Mouse (Mus musculus): Measurements from ENCODE around the gene Slc6a6.
A peak's percentile ranks its signal among the peaks of the same experiment; 100 is the strongest.

Slc6a6 gene

DNA sequence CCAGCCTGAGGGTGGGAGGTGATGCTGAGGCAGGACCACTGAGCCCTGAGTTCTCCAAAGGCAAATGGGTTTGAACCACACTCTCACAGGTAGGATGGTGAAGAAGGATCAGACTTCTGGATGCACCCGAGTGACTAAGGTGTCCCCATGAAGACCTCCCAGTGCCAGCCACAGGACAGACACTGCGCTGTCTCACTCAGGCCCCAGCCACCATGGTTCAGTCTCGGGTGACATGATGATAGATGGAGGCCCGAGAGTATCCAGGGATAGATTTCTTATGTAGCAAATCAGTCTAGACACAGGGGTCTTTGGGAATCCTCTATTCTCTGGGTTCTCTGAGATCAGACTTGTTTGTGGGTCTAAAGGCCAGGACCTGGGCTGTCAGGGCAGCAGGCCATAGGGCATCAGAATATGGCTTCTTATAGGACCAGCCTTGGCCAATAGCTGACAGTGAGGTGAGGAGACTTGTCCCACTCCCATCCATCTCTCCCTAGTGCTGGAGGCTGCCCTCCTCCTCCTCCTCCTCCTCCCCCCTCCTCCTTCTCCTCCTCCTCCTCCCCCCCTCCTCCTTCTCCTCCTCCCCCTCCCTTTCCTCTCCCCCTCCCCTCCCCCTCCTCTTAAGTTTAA is 36.8 kb downstream of the Slc6a6 start:
- no peak for DNase-seq (ENCODE audit: low spot score)

DNA sequence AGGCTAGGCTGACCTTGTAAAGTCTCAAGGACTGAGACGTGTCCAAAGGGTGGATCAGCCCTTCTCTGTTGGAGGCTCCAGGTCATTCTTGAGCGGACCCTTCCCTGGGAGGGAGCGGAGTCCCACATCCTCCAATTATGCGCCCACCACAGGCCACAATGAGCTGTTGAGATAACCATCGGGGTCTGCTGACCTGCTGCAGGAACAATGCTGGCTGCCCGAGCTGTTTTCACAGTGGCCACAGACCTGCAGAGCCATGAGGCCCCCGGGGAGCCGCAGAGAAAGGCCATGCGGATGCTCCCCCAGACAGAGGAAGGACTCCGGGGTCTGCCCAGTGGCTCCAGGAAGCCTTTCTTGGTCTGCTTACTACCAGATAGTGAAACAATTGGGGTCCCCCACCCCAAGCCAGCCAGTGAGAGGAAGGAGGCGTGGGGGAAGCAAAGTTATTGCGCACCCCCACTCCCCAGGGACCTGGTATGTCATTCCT is 37.4 kb downstream of the Slc6a6 start:
- DNase-seq (ENCODE audit: low spot score) = no peak

DNA sequence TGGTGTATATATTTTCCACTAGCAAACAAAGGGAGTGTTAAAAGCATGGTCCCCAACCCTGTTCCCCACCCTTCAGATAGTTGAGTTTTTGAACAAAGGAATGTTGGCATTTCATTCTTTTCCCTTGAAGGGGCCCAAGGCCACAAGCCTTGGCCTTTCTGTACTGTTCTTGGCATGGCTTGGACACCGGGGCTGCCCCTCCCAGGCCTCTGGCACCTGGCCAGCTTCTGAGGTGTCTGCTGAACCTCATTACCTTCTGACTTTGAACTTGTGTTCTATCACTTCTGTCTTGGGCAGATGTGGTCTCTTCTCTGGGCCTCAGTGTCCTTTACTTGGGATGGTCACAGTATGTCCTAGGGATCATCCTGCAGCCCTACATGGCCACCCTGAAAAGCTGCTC is 43.5 kb downstream of the Slc6a6 start:
- DNase-seq (ENCODE audit: low spot score) = no peak

DNA sequence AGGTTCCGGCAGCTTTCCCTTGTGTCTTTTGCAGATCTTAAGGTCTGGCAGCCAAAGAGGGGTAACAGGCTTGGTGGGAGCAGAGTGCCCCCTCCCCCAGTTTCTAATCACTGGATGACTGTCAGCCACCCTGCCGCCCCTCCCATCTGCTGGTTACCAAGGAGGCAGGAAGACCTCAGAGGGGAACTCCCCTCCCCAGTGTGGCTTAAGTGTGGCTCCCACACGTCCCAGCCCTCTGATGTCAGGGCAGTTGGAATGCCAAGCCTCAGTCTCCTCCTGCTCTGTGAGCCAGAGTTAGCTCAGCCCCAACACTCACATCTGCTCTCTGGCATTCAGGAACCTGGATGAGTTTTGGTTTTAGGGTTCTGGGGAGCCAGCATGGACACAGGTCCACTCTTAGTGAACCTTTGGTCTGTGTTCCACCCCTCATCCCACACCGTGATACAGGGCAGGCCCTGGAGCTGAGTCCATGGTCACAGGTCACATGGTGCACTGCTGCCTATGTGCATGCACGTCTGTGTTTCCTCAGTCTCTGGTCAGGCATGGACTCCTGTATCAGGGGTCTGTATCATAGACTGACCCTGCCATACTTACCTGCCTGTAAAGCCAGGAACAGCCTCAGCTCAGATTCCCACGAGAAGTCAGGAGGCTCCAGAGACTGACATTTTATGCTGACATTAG is 45.2 kb downstream of the Slc6a6 start:
- no peak for DNase-seq (ENCODE audit: low spot score)

DNA sequence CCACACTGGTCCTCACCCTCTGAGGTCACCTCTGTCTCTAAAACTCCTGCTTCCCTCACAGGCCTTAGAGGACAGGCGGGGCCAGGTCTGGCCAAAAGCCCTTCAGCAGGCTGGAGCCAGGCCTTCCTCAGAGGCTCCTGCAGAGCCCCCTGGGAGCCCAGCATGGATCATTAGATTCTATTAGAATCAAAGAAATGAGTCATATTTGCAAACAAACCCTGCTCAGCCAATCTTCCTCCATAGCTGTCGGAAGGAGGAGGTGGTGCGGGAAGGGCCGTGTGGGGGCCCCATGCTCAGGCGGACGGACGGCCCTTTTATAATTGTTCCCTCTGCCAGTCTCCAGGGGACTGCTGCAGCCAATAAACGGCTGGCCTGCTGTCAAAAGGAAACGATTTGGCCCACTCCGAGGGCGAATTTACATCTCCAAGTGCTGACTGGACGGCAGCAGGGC is 45.8 kb downstream of the Slc6a6 start:
- DNase-seq (ENCODE audit: low spot score) = peak; percentile 65

DNA sequence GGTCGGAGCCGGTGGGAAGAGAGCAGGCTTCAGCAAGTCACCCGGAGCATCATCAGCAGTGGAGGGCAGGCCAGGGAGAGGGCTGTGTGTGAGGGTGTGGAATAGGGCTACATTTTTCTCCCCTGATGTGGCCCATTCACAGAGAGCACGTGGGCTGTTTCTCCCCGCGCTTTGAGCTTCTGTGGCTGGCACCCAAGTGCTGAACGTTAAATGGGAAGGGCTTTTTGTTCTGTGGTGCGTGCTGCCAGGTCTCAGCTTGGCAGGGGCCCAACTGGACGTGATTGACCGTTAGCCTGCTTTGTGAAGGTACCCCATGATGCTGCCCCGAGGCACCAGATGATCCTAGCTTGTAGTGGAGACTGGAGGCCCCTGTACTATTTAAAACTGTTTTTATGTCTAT is 48.3 kb downstream of the Slc6a6 start:
- DNase-seq (ENCODE audit: low spot score) = no peak

DNA sequence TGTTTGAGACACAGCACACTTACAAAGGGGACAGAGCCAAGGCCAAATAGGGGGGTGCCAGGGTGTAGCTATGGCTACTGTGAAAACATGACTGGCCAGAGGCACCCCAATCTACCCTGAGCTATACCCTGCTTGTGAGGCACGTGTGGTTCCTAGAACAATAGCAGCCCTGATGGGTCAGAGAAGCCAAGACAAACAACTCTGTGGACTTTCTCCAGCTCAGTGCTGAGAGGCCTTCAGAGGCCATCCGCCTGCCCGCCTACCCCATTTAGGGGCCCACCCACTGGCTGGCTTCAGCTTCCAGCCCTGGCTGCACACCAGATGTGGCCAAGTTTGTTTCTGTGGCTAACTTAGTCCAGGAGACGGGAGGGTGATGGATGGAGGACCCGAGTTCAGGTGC is 52.6 kb downstream of the Slc6a6 start:
- no peak for DNase-seq (ENCODE audit: low spot score)

DNA sequence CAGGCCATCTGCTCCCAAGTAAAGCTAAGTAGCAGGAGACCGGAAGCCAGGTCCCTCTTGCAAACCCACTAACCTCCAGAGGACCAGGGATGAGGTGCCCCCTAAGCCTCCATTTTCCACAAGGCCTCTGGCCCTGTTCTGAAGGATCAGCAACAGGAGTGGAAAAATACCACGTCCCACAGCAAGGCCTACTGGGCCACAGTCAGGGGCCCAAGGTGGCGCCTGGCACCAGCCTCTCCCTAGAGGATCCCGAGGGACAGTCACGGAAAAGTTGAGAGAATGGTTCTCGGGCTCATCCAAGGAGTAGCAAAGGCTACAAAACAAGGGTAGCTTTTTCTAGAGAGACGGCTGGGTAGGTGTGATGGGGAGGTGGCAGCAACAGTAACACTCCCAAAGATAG is 53.6 kb downstream of the Slc6a6 start:
- no peak for DNase-seq (ENCODE audit: low spot score)

DNA sequence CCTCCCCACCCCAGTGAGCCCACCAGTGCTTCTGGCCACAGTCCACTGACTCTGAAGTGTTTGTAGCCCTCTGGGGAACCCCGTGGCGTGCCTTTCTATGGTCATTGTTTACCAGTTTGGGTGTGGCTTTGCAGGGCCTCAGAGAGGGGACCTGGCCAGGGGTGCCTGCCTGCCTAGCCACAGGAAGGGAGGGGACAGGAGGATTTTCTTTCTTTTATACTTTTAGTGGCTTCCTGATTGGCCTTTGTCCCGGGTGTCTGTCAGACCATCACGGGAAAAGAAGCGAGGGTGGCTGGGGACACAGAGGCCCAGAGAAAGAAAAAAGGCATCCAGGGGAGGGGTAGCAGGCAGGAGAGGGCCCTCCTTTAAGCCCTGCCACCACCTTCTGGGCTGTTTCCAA is 54.2 kb downstream of the Slc6a6 start:
- DNase-seq (ENCODE audit: low spot score) = no peak

DNA sequence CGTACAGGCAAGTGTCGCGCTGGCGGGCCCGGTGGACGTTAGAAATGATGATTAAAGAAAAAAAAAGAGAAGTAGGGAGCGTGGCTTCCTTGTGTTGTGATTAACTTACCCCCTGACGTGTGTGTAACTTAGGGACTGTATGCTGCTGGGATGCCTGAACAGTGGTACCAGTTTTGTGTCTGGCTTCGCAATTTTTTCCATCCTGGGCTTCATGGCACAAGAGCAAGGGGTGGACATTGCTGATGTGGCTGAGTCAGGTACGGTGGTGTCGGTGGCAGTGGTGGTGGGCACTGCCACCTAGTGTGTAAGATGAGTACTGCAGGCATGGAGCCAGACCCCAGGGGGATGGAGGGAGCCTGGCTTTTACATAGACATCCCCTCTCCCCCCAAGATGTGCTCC is 57.2 kb downstream of the Slc6a6 start:
- DNase-seq (ENCODE audit: low spot score) = peak; percentile 52

DNA sequence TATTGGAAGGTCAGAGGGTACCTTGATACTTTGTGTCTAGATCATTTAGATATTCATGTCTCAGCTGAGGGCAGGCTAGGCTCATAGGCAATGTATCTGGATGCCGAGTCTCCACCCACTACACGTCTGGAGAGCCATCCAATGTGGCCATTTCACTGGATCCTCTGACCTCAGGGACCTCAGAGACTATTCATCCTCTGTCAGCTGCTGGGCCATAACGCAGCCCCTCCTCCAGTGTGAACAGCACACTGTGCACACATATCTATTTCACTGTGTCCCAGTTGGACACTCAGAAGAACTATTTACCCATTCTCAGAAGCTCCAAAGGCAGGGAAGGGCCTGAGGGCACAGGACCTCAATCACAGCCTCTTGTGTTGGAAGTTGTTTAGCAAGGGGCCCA is 58.6 kb downstream of the Slc6a6 start:
- DNase-seq (ENCODE audit: low spot score) = no peak

DNA sequence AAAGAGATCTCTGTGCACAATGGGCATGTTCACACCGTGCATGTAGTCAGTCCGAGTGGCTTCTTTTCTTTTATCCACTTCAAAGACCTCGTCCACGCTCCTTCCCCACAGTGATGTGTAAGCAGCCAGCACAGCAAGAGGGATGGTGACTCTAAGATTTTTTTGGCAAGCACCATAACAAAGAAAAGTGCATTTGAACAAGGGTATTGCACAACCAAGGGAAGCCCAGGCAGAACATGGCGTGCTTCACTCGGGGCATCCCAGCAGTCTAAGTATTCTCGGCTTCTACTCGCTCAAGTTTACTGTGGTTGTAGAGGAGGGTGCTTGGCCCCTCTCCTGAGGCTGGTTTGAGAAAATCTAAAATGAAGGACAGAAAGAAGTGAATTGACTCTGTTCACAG is 59.1 kb downstream of the Slc6a6 start:
- no peak for DNase-seq (ENCODE audit: low spot score)

DNA sequence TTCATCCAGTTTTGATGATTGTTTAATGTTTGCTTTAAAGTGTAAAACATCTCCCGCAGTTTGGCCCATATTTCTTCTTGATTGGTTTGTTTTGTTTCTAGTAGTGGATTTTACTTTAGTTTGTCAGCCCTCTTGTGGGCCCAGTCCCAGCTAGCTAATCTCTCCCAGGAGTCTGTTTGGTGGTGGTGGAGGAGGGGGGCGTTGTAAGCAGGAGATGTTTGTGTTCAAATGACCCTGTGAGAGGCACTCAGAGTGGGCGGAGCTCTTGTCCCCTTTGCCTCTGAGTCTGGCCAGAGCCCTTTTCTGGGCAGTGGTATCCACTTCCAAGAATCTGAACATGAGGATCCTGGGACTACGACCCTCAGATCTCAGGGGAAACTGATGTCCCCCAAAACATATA is 60.0 kb downstream of the Slc6a6 start:
- no peak for DNase-seq (ENCODE audit: low spot score)

DNA sequence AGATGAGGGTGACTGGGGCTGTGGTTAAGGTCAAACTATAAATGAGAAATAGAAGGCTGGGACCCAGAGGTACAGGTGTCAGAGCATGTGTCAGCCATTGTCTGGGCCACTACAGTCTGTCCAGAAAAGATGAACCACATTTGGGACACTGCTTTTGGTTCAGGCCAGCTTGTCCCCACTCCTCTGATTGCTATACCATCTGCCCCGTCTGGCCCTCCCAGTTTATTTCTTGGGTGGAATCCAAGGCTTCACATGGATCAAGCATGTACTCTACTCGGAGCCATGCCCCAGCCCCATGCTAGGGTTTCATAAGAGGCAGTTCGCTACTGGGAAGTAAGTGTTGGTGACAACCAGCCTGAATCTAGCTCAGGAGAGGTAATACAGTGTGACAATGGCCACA is 61.4 kb downstream of the Slc6a6 start:
- no peak for DNase-seq (ENCODE audit: low spot score)

DNA sequence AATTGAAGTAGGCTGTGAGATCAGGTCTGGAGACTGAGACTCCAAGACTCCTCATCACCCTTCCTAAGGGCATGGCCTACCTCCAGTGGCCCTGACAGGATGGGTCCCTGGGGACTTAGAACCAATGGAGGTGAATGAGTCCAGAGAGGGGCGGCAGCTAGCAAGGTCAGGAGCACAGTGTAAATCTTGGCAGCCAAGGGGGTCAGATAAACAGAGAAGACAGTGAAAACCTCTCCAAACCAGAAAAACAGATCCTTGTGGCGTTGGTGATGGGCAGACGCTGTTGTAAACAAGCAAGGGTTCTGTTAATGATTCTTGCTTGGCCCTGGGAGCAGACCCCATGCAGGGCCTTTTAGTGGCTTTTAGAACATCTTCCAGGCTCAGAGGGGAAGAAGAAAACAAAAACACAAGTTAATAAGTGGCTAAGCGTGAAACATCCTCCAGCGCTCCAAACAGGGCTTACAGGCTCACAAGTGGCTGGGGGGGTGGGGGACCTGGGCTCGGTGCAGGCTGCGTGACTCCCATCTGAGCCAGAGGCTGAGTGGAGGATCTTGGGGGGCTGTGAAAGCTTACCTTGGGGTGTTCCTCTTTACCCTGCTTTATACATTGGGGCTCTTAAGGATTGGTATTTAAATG is 62.2 kb downstream of the Slc6a6 start:
- DNase-seq (ENCODE audit: low spot score) = no peak

DNA sequence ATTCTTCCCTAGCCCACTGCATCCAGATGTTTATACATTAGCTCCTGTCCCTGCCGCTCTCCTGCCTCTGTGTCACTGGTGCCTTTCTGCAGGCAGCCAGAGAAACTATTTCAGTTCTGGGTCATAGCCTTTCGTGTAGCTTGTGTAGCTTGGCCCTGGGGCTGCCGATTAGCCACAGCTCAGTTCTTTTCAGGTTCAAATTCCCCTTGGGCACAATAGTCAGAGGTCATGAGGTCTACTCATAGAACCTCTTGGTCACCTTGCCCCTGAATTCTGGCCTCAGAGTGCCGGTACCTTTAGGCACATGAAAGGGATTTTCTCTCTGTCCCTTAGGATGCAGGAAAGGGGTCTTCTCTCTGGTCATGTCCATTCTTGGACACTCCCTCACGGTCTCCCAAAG is 62.9 kb downstream of the Slc6a6 start:
- DNase-seq (ENCODE audit: low spot score) = no peak

DNA sequence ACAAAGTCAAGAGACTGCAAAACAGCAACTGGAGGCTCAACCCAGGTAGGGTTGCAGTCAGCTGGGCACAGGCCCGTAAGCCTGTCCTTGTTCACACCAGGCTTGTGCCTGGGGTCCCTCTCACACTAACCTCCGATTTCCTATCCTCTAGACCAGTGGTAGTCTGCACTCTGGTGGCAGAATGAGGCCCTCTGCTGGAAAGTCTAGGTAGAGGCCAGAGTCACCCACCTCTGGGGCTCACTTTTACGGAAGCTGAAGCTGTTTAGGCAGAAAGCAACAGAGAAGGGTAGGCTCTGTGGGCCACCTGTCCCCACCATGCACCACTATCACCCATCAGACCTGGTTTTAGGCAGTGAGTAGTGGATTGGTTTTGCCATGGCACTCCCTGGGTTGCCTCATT is 67.1 kb downstream of the Slc6a6 start:
- peak; percentile 42 for DNase-seq (ENCODE audit: low spot score)

DNA sequence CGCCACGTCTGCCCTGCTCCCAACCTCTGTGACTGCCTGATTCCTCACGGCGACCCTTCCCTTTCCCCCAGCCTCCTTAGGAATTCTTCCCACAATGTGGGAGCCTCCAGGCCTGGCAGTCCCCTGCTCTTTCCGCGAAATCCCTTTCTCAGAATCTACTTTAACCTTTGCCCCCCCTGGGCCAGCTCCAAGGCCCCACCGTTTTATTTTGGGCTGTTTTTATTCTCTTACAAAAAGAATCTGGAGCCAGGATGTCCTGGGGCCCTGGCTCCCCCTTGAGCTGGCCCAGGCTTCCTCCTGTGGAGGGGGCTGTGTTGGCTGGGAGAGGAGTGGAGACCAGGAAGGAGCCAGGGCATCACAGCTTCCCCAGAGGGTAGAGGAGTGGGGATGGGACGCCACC is 69.0 kb downstream of the Slc6a6 start:
- no peak for DNase-seq (ENCODE audit: low spot score)

DNA sequence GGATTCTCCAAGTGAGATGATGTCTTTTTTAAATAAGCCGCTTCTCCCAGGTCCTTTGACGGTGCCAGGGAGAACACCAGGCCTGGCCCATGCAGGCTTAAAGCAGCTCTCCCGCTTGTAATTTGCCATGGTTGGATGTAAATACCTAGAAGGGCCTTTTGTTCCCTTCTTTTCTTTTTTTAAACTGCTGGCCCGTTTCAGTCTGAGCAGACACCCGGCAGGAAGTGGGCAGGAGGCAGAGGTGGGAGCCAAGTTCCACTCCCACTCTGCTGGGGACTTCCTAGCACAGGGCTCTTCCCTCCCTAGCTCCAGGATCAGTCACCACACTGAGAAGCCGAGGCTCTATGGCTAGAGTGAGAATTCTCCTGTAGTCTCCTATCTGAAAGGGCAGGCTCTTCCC is 70.2 kb downstream of the Slc6a6 start:
- peak; percentile 42 for DNase-seq (ENCODE audit: low spot score)

DNA sequence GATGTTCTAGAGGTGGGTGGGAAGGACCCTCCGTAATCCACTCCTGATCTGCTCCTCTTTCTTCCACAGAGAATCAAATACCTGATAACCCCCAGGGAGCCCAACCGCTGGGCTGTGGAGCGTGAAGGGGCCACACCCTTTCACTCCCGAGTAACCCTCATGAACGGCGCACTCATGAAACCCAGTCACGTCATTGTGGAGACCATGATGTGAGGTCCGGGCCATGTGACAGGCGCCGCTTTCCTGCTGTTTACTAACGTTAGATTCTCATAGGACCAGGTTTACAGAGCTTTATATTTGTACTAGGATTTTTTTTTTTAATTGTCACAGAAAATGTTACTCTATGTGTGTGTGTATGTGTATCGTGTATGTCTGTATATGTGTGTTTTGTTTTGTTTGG is 71.0 kb downstream of the Slc6a6 start:
- DNase-seq (ENCODE audit: low spot score) = no peak

DNA sequence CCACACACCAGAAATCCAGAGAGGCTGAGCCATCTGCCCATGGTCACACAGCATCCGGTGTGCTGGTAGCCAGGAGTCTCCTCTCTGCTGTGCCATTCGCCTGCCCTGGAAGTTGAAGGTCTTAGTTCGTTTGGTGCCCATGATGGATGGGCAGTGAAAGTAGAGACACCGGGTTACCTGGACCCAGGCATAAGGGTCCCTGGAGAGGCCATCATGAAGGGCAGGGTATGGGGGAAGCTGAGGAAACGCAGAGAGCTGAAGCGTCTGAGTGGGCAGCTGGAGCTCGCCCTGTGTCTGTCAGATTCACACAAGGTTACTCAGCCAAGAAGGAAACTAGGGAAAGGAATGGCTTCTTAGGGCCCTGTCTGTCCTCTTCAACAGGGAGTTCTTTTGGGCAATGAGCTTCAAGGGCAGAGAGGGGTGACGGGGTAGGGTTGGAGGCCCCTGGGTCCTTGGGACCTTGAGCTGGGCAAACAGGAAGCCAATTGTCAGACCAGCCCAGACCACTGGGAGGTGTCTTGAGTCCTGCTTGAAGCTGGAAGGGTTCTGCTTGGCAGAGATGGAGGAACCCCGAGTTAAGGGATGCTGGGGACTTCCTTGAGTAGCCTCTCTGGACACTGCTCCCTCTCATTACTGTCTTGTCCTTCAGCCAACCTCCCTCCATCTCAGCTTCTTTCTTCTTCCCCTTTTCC is 78.3 kb downstream of the Slc6a6 start:
- DNase-seq (ENCODE audit: low spot score) = no peak

DNA sequence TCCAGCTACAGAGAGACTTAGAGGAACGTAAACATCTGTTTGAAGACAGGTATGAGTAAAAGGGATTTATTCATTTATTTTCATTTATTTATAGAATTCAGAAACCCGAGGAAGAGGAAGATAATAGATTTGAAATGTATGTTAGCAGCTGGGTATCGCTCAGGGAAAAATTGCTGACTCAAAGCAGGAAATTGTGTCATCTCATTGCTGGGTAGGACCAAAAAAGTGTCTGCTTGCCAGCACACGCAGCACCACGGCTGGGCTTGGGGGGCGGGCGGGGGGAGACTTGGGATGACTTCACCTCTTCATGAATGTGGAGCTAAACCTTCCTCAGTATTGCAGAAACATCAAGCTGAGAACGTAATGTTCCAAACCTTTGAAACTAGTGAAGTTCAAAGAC is 83.7 kb downstream of the Slc6a6 start:
- DNase-seq (ENCODE audit: low spot score) = no peak

DNA sequence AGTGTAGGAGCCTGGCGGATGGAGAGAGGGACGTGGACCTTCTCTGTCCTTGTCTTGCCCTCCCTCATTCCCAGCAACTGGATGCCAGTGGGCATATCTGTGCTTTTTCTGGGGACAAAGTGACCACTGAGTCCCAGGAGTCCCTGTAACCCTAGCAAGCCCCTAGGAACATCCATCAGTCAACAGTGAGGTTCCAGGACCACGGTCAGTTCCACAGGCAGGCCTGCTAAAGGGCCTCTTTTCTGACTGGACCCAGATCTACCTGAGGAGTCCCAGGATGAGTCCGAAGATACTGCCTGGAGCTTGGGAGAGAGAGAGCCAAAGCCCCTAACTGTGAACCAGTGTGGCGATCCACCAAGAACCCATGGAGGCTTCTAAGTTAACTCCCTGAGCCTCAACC is 90.1 kb downstream of the Slc6a6 start:
- no peak for DNase-seq (ENCODE audit: low spot score)

Data from layer of hippocampus, adult 11-12 months (tissue).